Mouse (Mus musculus) heart, adult 2 months (tissue): Measurements from ENCODE around the gene Smarcc1.

ENCODE experiments used
- CTCF ChIP-seq: fragments of 200-600 bp; IDR thresholded peaks from 2 replicates; pipeline ENCODE4 v1.8.1; 2022; ENCODE audit warnings: antibody characterized with exemption, mild to moderate bottlenecking, moderate library complexity
- EP300 ChIP-seq: fragments of 200-500 bp; IDR thresholded peaks from 2 replicates; pipeline ENCODE4 v1.6.1; 2011; ENCODE audit warnings: low read depth, low read length, control low read depth; ENCODE audit not compliant: insufficient read depth

GRCm38 (mm10) chr9:110085693-110086092, 31.8 kb upstream of the Smarcc1 start:
- TF ChIP-seq EP300 (no peak), CTCF (no peak)
